Mouse (Mus musculus): ENCODE results near the gene Tmem269. TPM values are rescaled to one million over a fixed set of nuclear protein-coding genes. Genes with fewer than 3 reads are reported as not detected.
A peak's percentile ranks its signal among the peaks of the same experiment; 100 is the strongest.

Gene Tmem269
- polyA plus RNA-seq, 1 experiment: not detected

DNA sequence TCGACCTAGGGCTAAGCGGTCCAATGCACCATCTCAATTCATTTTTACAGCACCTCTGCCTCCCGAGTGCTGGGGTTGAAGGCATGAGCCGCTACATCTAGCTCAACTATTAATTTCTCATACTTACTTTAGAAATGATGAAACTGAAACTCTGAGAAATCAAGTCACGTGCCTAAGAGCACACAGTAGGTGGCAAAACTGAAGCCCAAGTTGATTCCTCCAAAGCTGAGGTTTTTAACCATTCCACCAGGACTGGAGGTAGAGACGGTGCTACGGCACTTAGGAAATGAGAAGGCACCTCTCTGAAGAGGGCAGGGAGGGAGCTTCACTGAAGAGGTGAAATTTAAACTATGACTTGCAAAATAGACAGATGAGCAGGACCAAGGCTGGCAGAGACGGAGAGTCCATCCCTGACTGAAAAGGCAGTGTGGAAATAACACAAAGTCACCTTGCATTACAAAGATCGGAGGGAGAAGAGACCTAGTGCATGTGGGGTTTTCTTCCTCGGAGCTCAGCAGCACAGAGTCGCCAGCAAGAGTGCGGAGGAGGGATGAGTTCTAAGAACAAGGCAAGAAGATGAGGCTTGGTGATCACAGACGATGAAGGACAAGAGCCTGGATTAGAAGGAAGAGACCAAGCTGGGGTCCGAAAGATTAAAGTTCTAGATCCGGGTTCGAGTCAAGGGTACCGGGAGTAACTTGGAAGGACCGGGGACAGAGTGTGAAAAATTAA is 44.9 kb downstream of the Tmem269 start:
- Histone ChIP-seq H3K4me3 (replicated peaks; ENCODE audit: control insufficient read depth, low read depth, low read length) (peak overlapping the region; percentile 98), H3K27ac (ENCODE audit: control insufficient read depth, insufficient read depth, low read depth, low read length, poor library complexity) (0 out of 2 replicates have a peak overlapping the region, but pooled peaks have one; percentile 28), H3K4me1 (ENCODE audit: control insufficient read depth, insufficient read depth, low read length) (peaks cover 1% of the 10 kb centered on the region; the same call in 1 of the 2 replicates)
- TF ChIP-seq POLR2A (IDR thresholded peaks at IDR 0.05; ENCODE audit: borderline replicate concordance, control insufficient read depth, low read depth, low read length): no peak
- TF ChIP-seq CTCF (IDR thresholded peaks at IDR 0.05; ENCODE audit: control insufficient read depth, insufficient read depth, low read length): no peak
- WGBS: 19% methylated on average over 18 of the region's 18 CpGs

DNA sequence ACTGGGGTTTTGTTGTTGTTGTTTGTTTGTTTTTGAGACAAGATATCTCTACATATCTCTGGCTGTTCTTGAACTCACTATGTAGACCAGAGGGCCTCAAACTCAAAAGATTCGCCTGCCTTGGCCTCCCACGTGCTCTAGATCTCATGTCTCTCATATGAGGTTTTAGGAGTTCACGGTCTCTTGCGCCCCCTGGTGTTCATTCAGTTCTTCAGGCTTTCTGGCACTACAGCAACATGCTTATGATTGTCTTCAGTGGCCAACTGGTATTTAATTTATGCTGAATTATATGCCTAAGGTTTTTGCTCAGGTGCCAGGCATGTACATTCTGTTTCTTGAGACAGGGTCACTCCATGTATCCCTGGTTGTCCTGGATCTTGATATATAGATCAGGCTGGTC is 50.4 kb downstream of the Tmem269 start:
- TF ChIP-seq POLR2A (IDR thresholded peaks at IDR 0.05; ENCODE audit: borderline replicate concordance, control insufficient read depth, low read depth, low read length) (no peak), CTCF (IDR thresholded peaks at IDR 0.05; ENCODE audit: control insufficient read depth, insufficient read depth, low read length) (peak; percentile 67)
- Histone ChIP-seq H3K27ac (ENCODE audit: control insufficient read depth, insufficient read depth, low read depth, low read length, poor library complexity) (no peak overlapping the region), H3K4me3 (replicated peaks; ENCODE audit: control insufficient read depth, low read depth, low read length) (no peak overlapping the region), H3K4me1 (ENCODE audit: control insufficient read depth, insufficient read depth, low read length) (no peaks in the 10 kb centered on the region)
- WGBS: 2% methylated on average over 4 of the region's 4 CpGs

DNA sequence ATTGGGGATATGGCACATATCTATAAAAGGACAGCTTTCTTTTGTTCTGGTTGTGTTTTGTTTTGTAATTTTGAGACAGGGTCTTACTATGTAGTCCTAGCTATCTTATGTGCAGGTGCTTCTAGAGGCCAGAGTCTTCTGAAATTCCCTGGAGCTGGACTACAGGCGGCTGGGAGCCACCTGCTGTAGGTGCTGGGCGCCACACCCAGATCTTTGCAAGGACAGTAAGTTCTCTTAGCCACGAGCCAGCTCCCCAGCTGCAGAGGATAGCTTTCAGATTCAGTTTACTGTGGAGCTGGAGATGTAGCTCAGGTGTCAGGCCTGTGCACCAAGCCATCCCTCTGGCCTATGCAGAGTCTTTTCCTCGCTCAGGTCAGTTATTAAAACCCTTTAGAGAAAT is 50.9 kb downstream of the Tmem269 start:
- 76% methylated on average over 4 of the region's 4 CpGs for WGBS
- H3K27ac ChIP-seq (ENCODE audit: control insufficient read depth, insufficient read depth, low read depth, low read length, poor library complexity): no peak overlapping the region
- TF ChIP-seq CTCF (IDR thresholded peaks at IDR 0.05; ENCODE audit: control insufficient read depth, insufficient read depth, low read length): no peak
- no peak for TF ChIP-seq POLR2A (IDR thresholded peaks at IDR 0.05; ENCODE audit: borderline replicate concordance, control insufficient read depth, low read depth, low read length)
- H3K4me1 ChIP-seq (ENCODE audit: control insufficient read depth, insufficient read depth, low read length): no peaks in the 10 kb centered on the region
- H3K4me3 ChIP-seq (replicated peaks; ENCODE audit: control insufficient read depth, low read depth, low read length): no peak overlapping the region

DNA sequence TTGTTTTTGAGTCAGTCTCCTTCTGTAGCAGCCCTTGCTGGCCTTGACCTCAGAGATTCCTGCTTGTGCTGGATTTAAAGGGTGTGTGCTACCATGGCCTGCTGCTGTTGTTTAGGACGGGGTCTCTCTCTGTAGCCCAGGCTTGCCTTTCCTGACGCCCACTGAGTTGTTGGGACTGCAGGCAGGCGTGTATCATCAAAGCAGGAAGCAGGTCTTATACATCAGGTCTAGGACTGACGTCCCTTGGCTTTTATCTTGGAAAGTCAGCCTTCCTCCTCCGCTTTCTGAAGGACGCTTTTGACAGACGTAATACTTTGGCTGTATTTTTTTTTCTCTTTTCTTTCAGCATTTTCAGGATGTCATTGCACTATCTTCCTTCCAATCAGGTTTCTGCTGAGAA is 52.1 kb downstream of the Tmem269 start:
- WGBS: 56% methylated on average over 7 of the region's 7 CpGs

DNA sequence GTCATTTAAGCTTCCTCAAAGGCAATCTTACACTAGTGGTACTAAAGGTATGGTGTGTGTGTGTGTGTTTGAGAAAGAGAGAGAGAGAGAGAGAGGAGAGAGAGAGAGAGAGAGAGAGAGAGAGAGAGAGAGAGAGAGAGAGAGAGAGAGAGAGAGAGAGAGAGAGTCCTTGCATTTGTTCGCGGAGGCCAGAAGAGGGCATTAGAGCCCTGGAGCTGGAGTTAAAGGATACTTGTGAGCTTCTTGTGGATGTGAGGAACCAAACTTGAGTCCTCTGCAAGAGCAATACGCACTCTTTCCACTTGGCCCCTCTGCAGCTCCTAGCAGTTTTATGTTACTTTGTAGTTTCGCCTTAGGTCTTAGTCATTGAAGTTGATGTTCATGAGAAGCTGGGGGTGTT is 55.0 kb downstream of the Tmem269 start:
- Histone ChIP-seq H3K4me3 (replicated peaks; ENCODE audit: control insufficient read depth, low read depth, low read length) (no peak overlapping the region), H3K4me1 (ENCODE audit: control insufficient read depth, insufficient read depth, low read length) (no peaks in the 10 kb centered on the region), H3K27ac (ENCODE audit: control insufficient read depth, insufficient read depth, low read depth, low read length, poor library complexity) (no peak overlapping the region)
- WGBS: 77% methylated on average over 4 of the region's 4 CpGs
- no peak for TF ChIP-seq POLR2A (IDR thresholded peaks at IDR 0.05; ENCODE audit: borderline replicate concordance, control insufficient read depth, low read depth, low read length)
- no peak for TF ChIP-seq CTCF (IDR thresholded peaks at IDR 0.05; ENCODE audit: control insufficient read depth, insufficient read depth, low read length)

More for the DNA sequence above, 52.1 kb downstream of the Tmem269 start:
- Histone ChIP-seq H3K27ac (ENCODE audit: control insufficient read depth, insufficient read depth, low read depth, low read length, poor library complexity) (no peak overlapping the region), H3K4me1 (ENCODE audit: control insufficient read depth, insufficient read depth, low read length) (no peaks in the 10 kb centered on the region), H3K4me3 (replicated peaks; ENCODE audit: control insufficient read depth, low read depth, low read length) (no peak overlapping the region)
- TF ChIP-seq POLR2A (IDR thresholded peaks at IDR 0.05; ENCODE audit: borderline replicate concordance, control insufficient read depth, low read depth, low read length): no peak
- no peak for TF ChIP-seq CTCF (IDR thresholded peaks at IDR 0.05; ENCODE audit: control insufficient read depth, insufficient read depth, low read length)

DNA sequence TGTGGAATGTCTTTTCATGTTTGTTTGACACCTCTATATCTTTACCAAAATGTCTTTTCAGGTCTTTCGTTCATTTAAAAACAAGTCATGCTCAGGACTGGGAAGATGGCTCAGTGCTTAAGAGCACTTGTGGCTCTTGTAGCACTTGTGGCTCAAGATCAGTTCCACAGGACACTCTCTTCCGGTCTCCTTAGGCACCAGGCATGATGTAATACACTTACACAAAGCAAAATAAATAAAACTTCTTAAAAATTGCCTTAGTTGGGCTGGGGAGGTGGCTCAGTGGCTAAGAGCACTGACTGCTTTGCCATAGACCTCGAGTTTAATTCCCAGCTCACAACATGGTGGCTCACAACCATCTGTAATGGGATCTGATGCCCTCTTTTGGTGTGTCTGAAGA is 56.7 kb downstream of the Tmem269 start:
- H3K4me3 ChIP-seq (replicated peaks; ENCODE audit: control insufficient read depth, low read depth, low read length): no peak overlapping the region
- no peaks in the 10 kb centered on the region for H3K4me1 ChIP-seq (ENCODE audit: control insufficient read depth, insufficient read depth, low read length)
- no peak for TF ChIP-seq CTCF (IDR thresholded peaks at IDR 0.05; ENCODE audit: control insufficient read depth, insufficient read depth, low read length)
- TF ChIP-seq POLR2A (IDR thresholded peaks at IDR 0.05; ENCODE audit: borderline replicate concordance, control insufficient read depth, low read depth, low read length): no peak
- 71% methylated on average over 3 of the region's 3 CpGs for WGBS
- no peak overlapping the region for H3K27ac ChIP-seq (ENCODE audit: control insufficient read depth, insufficient read depth, low read depth, low read length, poor library complexity)

DNA sequence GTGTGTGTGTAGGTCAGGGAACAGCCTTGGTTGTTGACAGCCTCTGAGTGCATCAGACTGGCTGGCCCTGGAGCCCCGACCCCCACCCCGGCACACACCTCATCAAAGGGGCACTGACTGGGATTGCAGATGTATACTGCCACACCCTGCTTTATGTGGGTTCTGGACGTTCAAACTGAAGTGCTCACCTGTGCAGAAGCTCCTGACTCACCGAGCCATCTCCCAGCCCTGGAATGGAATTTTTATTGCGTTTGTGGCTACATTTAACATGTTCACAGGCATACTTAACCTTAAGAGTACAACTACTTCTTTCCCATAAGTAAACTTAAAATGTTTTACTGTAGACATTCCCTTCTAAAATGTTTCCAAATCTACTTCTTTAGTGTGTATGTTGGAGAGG is 60.1 kb downstream of the Tmem269 start:
- Histone ChIP-seq H3K27ac (ENCODE audit: control insufficient read depth, insufficient read depth, low read depth, low read length, poor library complexity) (no peak overlapping the region), H3K4me3 (replicated peaks; ENCODE audit: control insufficient read depth, low read depth, low read length) (no peak overlapping the region), H3K4me1 (ENCODE audit: control insufficient read depth, insufficient read depth, low read length) (no peaks in the 10 kb centered on the region)
- TF ChIP-seq CTCF (IDR thresholded peaks at IDR 0.05; ENCODE audit: control insufficient read depth, insufficient read depth, low read length): no peak
- no peak for TF ChIP-seq POLR2A (IDR thresholded peaks at IDR 0.05; ENCODE audit: borderline replicate concordance, control insufficient read depth, low read depth, low read length)
- WGBS: 82% methylated on average over 5 of the region's 5 CpGs

DNA sequence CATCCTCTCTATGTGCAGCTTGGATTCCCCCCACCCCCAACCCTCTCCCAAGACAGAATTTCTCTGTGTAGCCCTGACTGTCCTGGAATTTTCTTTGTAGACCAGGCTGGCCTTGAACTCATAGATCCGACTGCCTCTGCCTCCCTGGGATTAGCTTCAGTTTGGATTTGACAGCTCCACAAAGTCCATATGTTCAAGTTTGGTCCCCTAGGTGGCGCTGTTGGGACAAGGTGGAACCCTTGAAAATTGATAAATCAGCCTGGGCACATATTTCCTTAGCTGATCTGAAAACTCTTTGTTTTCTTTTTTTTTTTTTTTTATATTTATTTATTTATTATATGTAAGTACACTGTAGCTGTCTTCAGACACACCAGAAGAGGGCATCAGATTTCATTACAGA is 60.8 kb downstream of the Tmem269 start:
- whole genome bisulfite sequencing: 18% methylated on average over 2 of the region's 2 CpGs
- no peak overlapping the region for H3K27ac ChIP-seq (ENCODE audit: control insufficient read depth, insufficient read depth, low read depth, low read length, poor library complexity)
- H3K4me1 ChIP-seq (ENCODE audit: control insufficient read depth, insufficient read depth, low read length): no peaks in the 10 kb centered on the region
- no peak overlapping the region for H3K4me3 ChIP-seq (replicated peaks; ENCODE audit: control insufficient read depth, low read depth, low read length)
- peak; percentile 40 for TF ChIP-seq CTCF (IDR thresholded peaks at IDR 0.05; ENCODE audit: control insufficient read depth, insufficient read depth, low read length)
- TF ChIP-seq POLR2A (IDR thresholded peaks at IDR 0.05; ENCODE audit: borderline replicate concordance, control insufficient read depth, low read depth, low read length): no peak

Other genes starting within 250 kb of the Tmem269 start
- 6.7 and 20.9 TPM in 2 replicates for gene Slc2a1, start 109.5 kb downstream of the Tmem269 start, polyA plus RNA-seq (2011; ENCODE audit: insufficient read depth, insufficient read length, low replicate concordance, missing spikeins)
- 5.8 TPM in 2 replicates for gene Zfp691, start 44.0 kb downstream of the Tmem269 start, polyA plus RNA-seq (2011; ENCODE audit: insufficient read depth, insufficient read length, low replicate concordance, missing spikeins)
- gene Ermap, start 28.2 kb downstream of the Tmem269 start, polyA plus RNA-seq (2011; ENCODE audit: insufficient read depth, insufficient read length, low replicate concordance, missing spikeins): 173 and 189 TPM in 2 replicates
- 46.6 and 64.0 TPM in 2 replicates for gene Svbp, start 22.9 kb downstream of the Tmem269 start, polyA plus RNA-seq (2011; ENCODE audit: insufficient read depth, insufficient read length, low replicate concordance, missing spikeins)
- 2.4 and 5.0 TPM in 2 replicates for gene AU022252, start 14.5 kb upstream of the Tmem269 start, polyA plus RNA-seq (2011; ENCODE audit: insufficient read depth, insufficient read length, low replicate concordance, missing spikeins)
- 3.7 and 7.0 TPM in 2 replicates for gene P3h1, start 14.7 kb upstream of the Tmem269 start, polyA plus RNA-seq (2011; ENCODE audit: insufficient read depth, insufficient read length, low replicate concordance, missing spikeins)
- 0.54 and 1.2 TPM in 2 replicates for gene Cldn19, start 37.2 kb upstream of the Tmem269 start, polyA plus RNA-seq (2011; ENCODE audit: insufficient read depth, insufficient read length, low replicate concordance, missing spikeins)
- gene Ybx1, start 76.4 kb upstream of the Tmem269 start, polyA plus RNA-seq (2011; ENCODE audit: insufficient read depth, insufficient read length, low replicate concordance, missing spikeins): 212 and 389 TPM in 2 replicates
- gene Ppih, start 102.3 kb upstream of the Tmem269 start, polyA plus RNA-seq (2011; ENCODE audit: insufficient read depth, insufficient read length, low replicate concordance, missing spikeins): 45.5 and 99.6 TPM in 2 replicates
- 2.3 and 3.7 TPM in 2 replicates for gene Ccdc30, start 197.3 kb upstream of the Tmem269 start, polyA plus RNA-seq (2011; ENCODE audit: insufficient read depth, insufficient read length, low replicate concordance, missing spikeins)
- gene Ppcs, start 204.2 kb upstream of the Tmem269 start, polyA plus RNA-seq (2011; ENCODE audit: insufficient read depth, insufficient read length, low replicate concordance, missing spikeins): 5.5 and 9.8 TPM in 2 replicates
- 3.3 TPM in 1 of 2 replicates, not detected in the other for gene Zmynd12, start 204.6 kb upstream of the Tmem269 start, polyA plus RNA-seq (2011; ENCODE audit: insufficient read depth, insufficient read length, low replicate concordance, missing spikeins)

Measured in bone marrow, adult 2 months (tissue).